Mouse (Mus musculus): ENCODE results near the gene Hoxd9.

DNA sequence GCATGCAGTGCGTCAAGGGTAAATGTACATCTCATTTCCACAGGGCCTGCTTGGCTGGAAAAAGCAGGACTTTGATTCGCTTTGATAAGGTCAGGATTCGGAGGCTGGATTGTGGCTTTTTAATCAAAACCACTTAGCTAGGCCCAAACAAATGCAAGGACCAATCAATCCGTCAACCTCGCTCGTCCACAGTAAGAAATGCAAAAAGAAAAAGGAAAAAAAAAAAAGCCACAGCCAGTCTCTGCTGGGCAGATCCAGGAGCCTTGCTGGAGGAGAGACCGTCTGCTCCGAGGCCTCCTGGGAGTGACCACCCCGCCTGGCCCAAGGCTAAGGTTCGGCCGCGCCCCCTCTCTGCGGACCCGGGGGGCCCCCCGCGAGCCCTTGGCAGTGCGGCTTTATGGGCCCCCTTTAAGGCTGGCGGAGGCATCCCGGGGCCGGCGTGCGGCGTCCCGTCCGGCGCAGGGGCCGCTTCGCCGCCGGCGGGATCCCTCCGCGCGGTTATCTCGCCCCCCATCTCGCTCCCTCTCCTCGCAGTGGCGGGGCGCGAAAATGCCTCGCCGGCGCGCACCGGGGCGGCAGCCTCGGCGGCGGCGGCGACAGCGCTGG, 7.0 kb downstream of the Hoxd9 start, which contains the start of gene Hoxd8:
- no peak for TF ChIP-seq CTCF (IDR thresholded peaks at IDR 0.05; ENCODE audit: control insufficient read depth, insufficient read depth, insufficient read length)
- no peak for TF ChIP-seq MAX (IDR thresholded peaks at IDR 0.05)
- TF ChIP-seq MYOG (IDR thresholded peaks at IDR 0.05; ENCODE audit: control insufficient read depth, extremely low read depth, insufficient read length), result no peak
- TF ChIP-seq FOSL1 (IDR thresholded peaks at IDR 0.05; ENCODE audit: insufficient read depth, low read length, poor library complexity, severe bottlenecking), result no peak

Data from C2C12 (cell line).